Mouse (Mus musculus) megakaryocyte, embryonic 14.5 days (primary cell): Measurements from ENCODE around the gene Fam171a1.

ENCODE experiments used
- FLI1 ChIP-seq: IDR thresholded peaks from 2 replicates; pipeline ENCODE4 v1.6.1; 2012; ENCODE audit warnings: low read length, inconsistent platforms, mixed read lengths
- GATA1 ChIP-seq: IDR thresholded peaks from 3 replicates; pipeline ENCODE4 v1.6.1; 2012; ENCODE audit warnings: mixed read lengths, low read length, inconsistent platforms, borderline replicate concordance

GRCm38 (mm10) chr2:3180550-3180949 lies 66.5 kb downstream of the Fam171a1 start:
- TF ChIP-seq GATA1 (no peak), FLI1 (no peak)
